Mouse (Mus musculus) adrenal gland, adult 2 months (tissue): ENCODE data around the gene Slk. TPM values are rescaled to one million over a fixed set of nuclear protein-coding genes. Genes with fewer than 3 reads are reported as not detected.

Experiments used
- DNase-seq: peaks from one replicate; pipeline ENCODE4 v3.0.0; 2021
- long read RNA-seq: library from polyadenylated mRNA; stranded (forward); transcript quantifications from one replicate; pipeline ENCODE4 v2.0.0, GENCODE M21; 2021
- polyA plus RNA-seq: library from polyadenylated mRNA; depleted of rRNA; stranded (reverse); fragments of >200 nt; gene quantifications from 2 replicates; pipeline ENCODE4 v1.2.3, GENCODE M21; 2012; rRNA removed
- total RNA-seq, 2 experiments: library from RNA; stranded (reverse); gene quantifications; 2 replicates each; pipeline ENCODE4 v1.2.3; 2021

The Slk gene
- total RNA-seq (10 to 100 TPM; 35.6 to 44.1 TPM), polyA plus RNA-seq (2.7 and 3.1 TPM in 2 replicates)
- long read RNA-seq, full-length matches to known transcripts: 5 of 5 reads
- long read RNA-seq, partial matches to known transcripts: 0 of 5 reads
- long read RNA-seq, other reads (novel, unspliced or antisense): 0 of 5 reads

- peak; percentile 91 for DNase-seq
These were observed at the start of gene Slk for GRCm38 (mm10) chr19:47579225-47579787. Gene Slk (plus strand): TSS chr19:47579678.

DNA sequence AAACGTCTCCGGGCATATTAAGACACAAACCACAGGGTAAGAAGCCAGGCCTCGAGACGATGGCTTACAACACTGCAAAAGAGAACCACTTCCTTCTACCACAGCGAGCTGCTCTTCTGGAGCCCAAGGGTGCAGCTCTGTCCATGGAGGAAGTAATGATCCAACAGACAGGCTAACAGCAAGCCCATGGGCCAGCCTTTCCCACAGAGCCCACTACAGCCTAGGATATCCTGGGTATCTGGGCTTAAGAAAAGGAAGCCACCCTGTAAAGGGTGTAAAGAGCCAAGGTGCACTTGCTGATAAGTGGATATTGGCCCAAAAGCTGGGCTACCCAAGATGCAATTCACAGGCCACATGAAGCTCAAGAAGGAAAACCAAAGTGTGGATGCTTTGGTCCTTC is 48.2 kb upstream of the Slk start:
- no peak for DNase-seq

DNA sequence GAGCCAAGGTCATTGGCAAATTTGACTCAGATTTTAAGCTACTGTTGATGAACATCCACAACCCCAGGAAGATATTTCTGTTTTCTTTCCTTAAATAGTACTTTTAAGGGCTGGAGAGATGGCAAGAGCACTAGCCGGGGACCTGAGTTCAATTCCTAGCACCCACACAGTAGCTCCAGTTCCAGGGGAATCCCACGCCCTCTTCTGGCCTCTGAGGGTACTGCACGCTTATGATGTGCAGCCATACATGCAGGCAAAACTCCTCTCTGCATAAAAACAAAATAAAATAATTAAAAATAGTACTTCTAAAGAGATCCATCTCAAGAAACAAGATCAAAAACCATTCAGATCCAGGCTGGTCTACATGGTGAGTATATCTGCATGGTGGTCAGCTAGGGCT is 47.0 kb upstream of the Slk start:
- no peak for DNase-seq

GRCm38 (mm10) chr19:47534131-47534530 is 45.3 kb upstream of the Slk start:
- DNase-seq: no peak

DNA sequence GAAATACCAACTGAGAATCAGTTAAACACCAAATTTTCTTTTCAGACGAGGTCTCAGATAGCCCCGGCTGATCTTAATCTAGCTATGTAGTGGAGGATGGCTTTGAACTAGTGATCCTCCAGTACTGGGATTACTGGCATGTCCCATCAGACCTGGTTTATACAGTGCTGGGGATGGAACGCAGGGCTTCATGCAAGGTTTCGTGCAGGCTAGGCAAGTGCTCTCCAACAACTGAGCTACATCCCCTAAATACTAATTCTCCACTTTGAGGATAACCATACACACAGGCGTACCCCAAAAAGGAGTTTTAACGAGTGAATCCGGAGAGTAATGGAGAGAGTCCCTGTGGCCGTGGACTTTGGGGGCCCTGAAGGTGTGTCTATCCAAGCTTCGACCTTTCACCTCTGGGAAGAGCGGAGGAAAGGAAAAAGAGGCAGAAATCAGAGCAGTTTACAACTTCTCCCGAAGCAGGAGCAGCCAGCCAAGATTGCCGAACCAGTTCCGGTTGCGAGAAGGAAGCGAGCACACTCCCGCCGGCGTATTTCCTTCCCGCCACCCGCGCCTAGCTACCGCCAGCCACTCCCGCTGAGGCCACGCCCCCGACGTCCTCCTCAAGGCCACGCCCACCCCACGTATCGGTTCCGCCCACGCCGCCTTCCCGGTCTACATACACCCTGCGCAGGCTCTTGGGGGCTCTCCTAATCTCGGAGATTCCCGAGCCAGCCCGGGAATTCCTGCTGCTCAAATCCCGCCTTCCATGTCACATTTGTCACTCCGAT is 42.8 kb upstream of the Slk start:
- peak; percentile 98 for DNase-seq

DNA sequence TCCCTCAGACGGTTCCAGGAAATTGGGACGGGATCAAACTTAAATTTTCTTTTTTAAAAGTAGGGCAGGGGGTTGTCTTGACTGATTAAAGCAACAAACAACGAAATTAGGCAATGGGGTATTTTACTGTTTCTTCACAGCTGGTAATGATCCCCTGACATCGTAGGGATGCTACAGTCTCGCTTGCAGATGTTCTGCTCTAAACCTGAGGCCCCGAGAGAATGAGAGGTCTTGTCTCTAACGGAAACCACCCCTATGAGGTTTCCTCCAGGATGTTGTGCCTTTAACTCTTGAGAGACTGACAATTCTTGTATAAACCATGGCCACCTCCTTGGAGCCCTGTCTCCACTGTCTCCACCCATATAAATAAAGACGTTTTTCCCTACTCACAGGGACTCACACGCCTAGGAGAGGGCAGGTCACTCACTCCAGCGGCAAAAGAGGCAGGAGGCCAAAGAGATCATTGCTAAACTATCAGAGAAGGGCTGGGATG is 42.1 kb upstream of the Slk start, which contains the start of gene Stn1:
TSS of gene Stn1 (minus strand) at position 208 of the 493 bp plus-strand sequence.
- peak; percentile 19 for DNase-seq

GRCm38 (mm10) chr19:47537879-47538278 is 41.6 kb upstream of the Slk start:
- DNase-seq: no peak

DNA sequence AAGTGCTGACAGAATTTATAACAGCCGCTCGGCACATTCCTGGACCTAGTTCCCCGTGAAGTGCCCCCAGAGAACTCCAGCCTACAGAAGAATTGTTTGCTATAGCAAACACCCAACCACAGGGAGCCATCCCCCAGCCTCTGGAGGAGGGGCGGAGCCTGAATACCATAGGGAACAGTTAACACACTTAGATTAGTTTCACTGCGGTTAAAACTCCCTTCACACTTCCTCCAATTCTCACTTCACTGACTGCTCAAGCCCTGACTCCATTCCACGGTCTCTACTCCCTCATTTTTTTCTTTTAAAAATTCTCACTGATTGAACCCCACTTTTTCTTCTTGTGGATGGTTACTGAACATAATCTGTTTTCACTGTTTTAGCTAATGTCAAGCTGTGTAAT is 40.7 kb upstream of the Slk start:
- DNase-seq: no peak

- no peak for DNase-seq
These were observed 37.0 kb upstream of the Slk start for GRCm38 (mm10) chr19:47542441-47542840.

DNA sequence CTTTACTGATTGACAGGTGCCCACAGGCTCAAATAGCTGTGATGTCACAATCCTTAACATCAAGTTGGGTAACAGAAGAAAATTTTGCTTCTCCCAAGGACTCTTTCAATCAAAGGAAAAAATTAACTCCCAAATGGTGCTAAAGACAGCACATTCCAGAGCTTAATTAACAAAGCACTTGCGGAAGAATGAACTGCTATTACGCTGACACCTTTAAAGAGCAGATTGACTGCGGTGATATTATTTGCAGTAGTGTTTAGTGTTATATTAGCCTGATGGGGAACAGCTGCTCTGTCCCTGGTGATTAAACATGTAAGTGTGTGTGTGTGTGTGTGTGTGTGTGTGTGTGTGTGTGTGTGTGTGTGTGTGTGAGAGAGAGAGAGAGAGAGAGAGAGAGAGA is 34.4 kb upstream of the Slk start:
- DNase-seq: no peak

GRCm38 (mm10) chr19:47545528-47545927 is 34.0 kb upstream of the Slk start:
- DNase-seq: no peak

DNA sequence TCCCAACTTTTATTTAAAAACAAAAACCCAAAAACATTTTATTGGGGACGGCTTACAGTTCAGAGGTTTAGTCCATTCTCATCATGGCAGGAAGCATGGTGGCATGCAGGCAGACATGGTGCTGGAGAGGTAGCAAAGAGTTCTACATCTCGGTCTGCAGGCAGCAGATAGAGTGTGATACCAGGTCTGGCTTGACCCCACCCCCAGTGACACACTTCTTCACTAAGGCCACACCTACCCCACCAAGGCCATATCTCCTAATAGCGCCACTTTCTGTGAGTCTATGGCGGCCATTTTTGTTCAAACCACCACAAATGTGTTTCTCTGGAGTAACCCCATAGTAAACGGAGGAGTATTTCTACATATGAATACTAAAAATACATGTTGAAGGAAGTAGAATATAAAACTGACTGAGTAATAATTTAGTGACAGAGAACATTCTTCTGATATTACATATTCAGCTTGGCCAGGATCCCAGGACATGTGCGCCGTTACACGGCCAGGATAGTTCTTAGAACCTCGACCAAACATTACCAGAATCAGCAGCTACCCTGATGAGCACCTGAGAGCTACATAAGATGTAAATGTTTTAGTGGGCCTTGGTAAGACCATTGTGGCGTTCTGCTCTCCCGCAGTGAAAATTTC is 30.9 kb upstream of the Slk start:
- DNase-seq: no peak

DNA sequence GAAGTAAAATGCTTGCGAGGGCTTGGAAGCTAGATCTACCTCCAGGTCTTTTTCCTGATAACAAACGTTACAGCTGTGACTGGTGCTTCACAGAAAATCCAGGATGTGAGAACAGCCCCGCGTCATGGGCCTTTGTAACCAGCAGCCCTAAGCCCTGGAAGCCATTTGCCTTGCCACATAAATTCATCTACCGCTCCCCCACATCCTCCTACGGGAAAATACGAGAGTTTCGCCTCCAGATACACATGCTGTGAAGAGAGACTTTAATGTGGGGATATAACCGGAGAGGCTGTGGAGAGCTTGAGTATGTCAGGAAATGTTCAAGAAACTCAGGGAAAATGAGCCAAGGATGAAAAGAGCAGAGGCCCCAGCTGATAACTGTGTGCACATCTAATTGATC is 30.3 kb upstream of the Slk start:
- no peak for DNase-seq

- DNase-seq: no peak
These were observed 29.9 kb upstream of the Slk start for GRCm38 (mm10) chr19:47549584-47549983.

- DNase-seq: no peak
These were observed 20.3 kb upstream of the Slk start for GRCm38 (mm10) chr19:47559145-47559544.

DNA sequence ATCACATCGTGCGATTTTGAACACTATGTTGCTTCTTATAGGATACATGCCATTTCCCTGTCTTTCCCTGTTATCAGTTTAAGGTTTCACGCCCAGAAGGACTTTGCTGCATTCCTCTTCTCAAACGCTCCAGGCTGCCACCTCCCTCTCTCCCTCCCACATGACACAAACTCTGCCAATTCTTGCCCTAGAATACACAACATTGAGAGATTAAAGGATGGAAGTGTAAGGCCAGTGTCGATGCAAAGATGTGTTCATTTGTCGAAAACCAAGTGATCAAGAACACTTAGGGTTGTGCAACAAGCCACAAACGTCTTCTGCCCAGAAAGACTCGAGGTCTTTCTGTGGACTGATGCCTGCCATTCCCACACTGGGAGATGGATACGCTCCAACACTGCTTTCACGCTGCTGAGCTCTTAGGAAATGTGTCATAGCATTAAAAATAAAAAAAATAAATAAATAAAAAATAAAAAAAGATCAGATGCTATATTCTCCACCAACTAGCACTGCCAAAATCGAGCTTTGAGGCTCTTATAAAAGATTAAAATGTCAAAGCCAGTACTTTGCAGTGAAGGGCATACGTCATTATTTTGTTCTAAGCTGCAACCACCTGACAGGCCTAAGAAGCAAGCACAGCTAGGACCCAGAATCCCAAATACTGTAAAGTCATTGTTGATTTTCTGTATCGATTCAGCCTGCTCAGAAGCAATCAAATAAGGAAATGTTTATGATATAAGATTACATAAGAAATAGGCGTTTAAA is 19.5 kb upstream of the Slk start:
- DNase-seq: no peak

DNA sequence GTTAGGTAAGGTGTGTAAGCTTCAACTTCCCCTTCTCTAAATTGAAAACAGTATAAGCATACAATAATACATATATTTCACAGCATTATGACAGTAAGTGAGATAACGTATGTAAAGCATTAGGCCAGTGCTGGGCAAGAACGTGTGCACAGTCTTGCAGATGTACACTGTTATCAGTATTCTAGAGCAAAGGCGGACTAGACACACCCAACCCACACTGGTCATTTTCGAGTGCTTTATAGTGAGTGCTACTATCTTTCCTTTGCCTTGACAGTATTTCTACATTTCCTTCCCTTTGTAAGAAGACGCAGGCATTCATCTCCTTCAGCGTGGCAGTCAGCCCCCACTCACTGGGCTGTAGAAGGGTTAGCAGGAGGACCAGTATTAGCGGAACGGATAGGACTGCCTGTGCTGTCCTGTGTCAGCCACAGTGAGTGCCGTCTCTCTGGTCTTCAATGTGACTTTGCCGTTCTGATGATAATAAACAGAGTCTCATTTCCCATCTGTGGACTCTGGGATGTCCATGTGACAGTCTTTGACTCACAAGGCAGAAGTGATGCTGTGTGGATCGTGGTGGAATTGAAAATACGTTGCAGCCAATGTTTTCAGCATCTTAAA is 18.8 kb upstream of the Slk start:
- no peak for DNase-seq

DNA sequence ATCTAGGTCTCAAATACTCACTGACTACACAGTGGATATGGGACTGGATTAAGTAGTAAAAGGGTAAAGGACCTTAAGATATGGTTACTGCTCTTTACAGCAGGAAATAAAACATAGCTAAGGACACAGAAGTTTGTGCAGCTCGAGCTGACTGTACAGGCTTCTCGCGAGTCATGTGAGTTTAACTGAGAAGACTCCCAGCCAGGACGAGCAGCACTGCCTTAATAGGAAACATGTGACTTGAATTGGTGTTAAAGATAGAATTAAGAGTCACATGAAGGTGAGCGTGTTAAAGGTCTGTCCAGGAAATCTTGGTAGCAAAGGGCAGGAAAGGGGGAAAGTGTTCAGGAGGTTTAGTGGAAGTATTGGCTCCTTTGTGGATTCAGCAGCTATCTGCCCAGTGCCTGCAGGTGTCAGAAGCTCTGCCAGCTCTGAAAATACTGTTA is 17.5 kb upstream of the Slk start:
- no peak for DNase-seq

- no peak for DNase-seq
These were observed 15.8 kb upstream of the Slk start for GRCm38 (mm10) chr19:47563715-47564114.

- DNase-seq: no peak
These were observed 14.3 kb upstream of the Slk start for GRCm38 (mm10) chr19:47565031-47565654.

- DNase-seq: no peak
These were observed 13.5 kb upstream of the Slk start for GRCm38 (mm10) chr19:47565994-47566393.
